Mouse (Mus musculus) cortical plate, adult 2 months (tissue): ENCODE results near the gene Cbfa2t3. TPM values are rescaled to one million over a fixed set of nuclear protein-coding genes. Genes with fewer than 3 reads are reported as not detected.

Source experiments
- H3K27ac ChIP-seq: fragments of 200-500 bp; 2 replicates; pipeline ENCODE4 v1.5.1; 2012; ENCODE audit warnings: low read length, control low read depth, inconsistent platforms; ENCODE audit not compliant: insufficient read depth
- H3K4me1 ChIP-seq: fragments of 200-500 bp; 2 replicates; pipeline ENCODE4 v1.6.1; 2011; ENCODE audit warnings: low read length; ENCODE audit not compliant: control insufficient read depth, insufficient read depth
- H3K4me3 ChIP-seq: fragments of 200-500 bp; 2 replicates; pipeline ENCODE4 v1.5.1; 2011; ENCODE audit warnings: mild to moderate bottlenecking, low read length, control low read depth; ENCODE audit not compliant: insufficient read depth
- CTCF ChIP-seq: fragments of 200-500 bp; IDR thresholded peaks from 2 replicates; pipeline ENCODE4 v1.5.1; 2011; ENCODE audit warnings: mild to moderate bottlenecking, control low read depth, low read length; ENCODE audit not compliant: insufficient read depth; ENCODE audit errors: extremely low read depth
- POLR2A ChIP-seq: fragments of 200-500 bp; IDR thresholded peaks from 2 replicates; pipeline ENCODE4 v1.6.1; 2011; ENCODE audit warnings: mild to moderate bottlenecking, low read length, control low read depth; ENCODE audit not compliant: insufficient read depth; ENCODE audit errors: extremely low read depth
- polyA plus RNA-seq: library from polyadenylated mRNA; depleted of rRNA; stranded (reverse); fragments of >200 nt; gene quantifications from 2 replicates; pipeline ENCODE4 v1.2.3, GENCODE M21; 2012

Cbfa2t3 gene
- polyA plus RNA-seq, 1 experiment = 9.1 TPM

- no peak for TF ChIP-seq CTCF
- no peak for TF ChIP-seq POLR2A
- Histone ChIP-seq H3K4me1 (peaks cover 8% of the 10 kb centered on the region), H3K27ac (no peak overlapping the region), H3K4me3 (no peak overlapping the region)
Observed at GRCm38 (mm10) chr8:122735542-122736473, 36.9 kb upstream of the Cbfa2t3 start.

GRCm38 (mm10) chr8:122735110-122735509 lies 36.2 kb upstream of the Cbfa2t3 start:
- Histone ChIP-seq H3K4me3 (no peak overlapping the region), H3K27ac (no peak overlapping the region), H3K4me1 (peaks cover 8% of the 10 kb centered on the region)
- TF ChIP-seq POLR2A = no peak
- no peak for TF ChIP-seq CTCF

GRCm38 (mm10) chr8:122728630-122729029 lies 29.7 kb upstream of the Cbfa2t3 start:
- no peaks in the 10 kb centered on the region for H3K4me1 ChIP-seq
- TF ChIP-seq POLR2A = no peak
- no peak for TF ChIP-seq CTCF
- H3K27ac ChIP-seq = no peak overlapping the region
- no peak overlapping the region for H3K4me3 ChIP-seq

DNA sequence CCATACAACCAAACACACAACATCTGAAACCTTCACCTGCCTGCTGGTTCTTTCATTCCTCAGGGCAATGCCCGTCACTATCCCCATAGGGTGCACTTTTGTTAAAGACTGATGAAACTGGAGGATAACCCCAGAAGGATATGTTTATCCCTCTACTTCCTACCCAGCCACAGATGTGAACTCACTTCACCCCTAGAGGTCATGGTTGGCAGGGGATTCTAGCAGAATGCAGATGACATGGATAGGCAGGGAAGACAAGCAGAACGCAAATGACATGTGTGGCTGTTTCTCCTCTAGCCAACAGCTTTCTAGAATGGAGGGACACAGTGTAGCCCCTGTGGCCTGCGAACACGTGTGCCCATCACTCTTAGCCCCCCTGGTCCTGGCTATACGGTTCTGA lies 28.5 kb upstream of the Cbfa2t3 start:
- TF ChIP-seq POLR2A = no peak
- TF ChIP-seq CTCF = no peak
- Histone ChIP-seq H3K27ac (no peak overlapping the region), H3K4me3 (no peak overlapping the region), H3K4me1 (no peaks in the 10 kb centered on the region)

- TF ChIP-seq CTCF = no peak
- TF ChIP-seq POLR2A = no peak
- H3K27ac ChIP-seq = no peak overlapping the region
- no peaks in the 10 kb centered on the region for H3K4me1 ChIP-seq
- no peak overlapping the region for H3K4me3 ChIP-seq
Observed at GRCm38 (mm10) chr8:122726789-122727188, 27.9 kb upstream of the Cbfa2t3 start.

GRCm38 (mm10) chr8:122725187-122725586 lies 26.3 kb upstream of the Cbfa2t3 start:
- H3K4me3 ChIP-seq = no peak overlapping the region
- peaks cover 5% of the 10 kb centered on the region for H3K4me1 ChIP-seq
- H3K27ac ChIP-seq = no peak overlapping the region
- TF ChIP-seq POLR2A (no peak), CTCF (no peak)

DNA sequence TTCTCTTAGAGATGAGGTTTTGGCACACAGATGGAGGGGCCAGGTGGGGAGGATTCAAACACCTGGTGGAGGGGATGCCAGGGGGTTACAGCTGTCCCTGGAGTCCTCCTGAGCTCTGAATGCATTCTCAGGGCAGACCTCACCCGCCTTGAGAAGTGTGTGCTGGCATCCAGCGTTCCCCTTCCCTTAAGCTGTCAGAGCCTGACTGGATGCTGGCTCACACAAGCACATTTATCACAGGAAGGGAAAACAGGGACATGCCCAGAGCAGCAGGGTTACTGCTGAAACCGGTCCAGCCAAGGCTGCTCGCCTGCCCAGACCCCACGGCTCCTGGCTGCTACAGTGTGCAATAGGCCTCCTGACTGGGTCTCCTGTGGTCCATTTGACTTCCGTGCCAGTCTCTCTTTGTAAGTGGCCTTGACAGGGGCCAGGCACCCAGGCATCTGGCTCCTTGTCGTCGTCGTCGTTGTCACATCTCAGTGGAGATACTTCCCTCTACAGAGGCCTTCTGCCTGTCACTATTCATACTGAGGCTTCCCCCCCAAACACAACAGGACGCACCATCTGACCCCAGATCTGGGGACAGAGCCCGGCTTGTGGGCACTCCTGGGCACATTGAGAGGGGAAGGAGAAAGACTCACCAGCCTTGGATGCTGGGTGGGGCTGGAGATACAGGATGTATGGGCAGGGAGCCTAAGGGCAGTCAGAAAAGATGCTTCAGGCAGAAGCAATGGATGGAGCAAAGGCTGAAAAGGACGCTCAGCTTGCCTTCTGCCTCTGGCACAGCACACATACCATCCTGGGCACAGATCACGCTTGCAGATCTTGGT lies 22.1 kb upstream of the Cbfa2t3 start:
- H3K27ac ChIP-seq = no peak overlapping the region
- peaks cover 7% of the 10 kb centered on the region for H3K4me1 ChIP-seq
- H3K4me3 ChIP-seq = no peak overlapping the region
- no peak for TF ChIP-seq POLR2A
- TF ChIP-seq CTCF = no peak

GRCm38 (mm10) chr8:122720070-122720729 lies 21.3 kb upstream of the Cbfa2t3 start:
- Histone ChIP-seq H3K27ac (no peak overlapping the region), H3K4me3 (no peak overlapping the region), H3K4me1 (peaks cover 7% of the 10 kb centered on the region)
- no peak for TF ChIP-seq CTCF
- no peak for TF ChIP-seq POLR2A

DNA sequence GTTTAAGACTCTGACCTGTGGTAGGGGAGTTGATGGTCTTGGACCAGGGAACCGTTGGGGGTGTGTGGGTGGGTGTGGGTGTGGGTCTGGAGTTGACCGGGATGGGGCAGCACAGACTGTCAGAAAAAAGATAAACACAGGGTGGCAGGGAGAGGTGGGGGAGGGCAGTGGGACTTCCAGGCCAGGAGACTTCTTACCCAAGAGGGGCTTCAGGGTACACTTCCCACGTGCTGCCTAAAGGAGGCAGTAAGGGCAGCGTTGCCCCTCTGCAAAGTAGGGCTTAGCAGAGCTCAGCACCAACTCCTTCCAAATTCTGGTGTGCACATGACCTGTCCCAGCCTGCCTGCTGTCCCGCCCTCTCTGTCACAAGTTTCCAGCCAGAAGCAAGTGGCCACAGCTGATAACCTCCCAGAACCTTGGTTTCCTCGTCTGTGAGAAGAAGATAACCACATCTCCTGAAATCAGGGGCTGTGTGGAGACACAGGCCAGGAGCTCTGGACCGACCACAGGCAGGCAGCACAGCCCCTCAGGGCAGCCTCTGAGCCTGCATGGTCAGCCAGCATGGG lies 20.7 kb upstream of the Cbfa2t3 start:
- peaks cover 7% of the 10 kb centered on the region for H3K4me1 ChIP-seq
- H3K4me3 ChIP-seq = no peak overlapping the region
- no peak overlapping the region for H3K27ac ChIP-seq
- TF ChIP-seq POLR2A (no peak), CTCF (no peak)
